Mouse (Mus musculus): ENCODE data around the gene Ctnnbip1.

The Ctnnbip1 gene

DNA sequence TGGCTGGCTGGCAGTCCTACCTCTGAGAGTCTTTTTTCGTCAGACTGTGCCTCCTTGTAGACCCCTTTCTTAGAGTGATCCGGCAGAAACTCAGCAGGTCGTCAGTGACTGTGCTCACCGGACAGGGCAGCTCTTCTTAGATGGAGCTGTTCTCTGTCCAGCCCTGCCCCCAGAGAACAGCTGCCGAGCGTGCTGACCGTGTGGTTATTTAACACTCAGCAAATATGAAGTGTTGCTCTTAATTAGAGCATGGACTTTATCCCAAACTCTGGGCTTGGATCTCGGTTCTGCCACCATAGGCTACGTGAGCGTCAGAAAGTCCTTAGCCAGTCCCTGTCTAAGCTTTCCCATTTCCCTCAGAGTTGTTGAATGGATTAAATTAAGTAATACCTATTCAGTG lies 3.2 kb downstream of the Ctnnbip1 start:
- no peak for DNase-seq (ENCODE audit: low spot score in 2 of 2)

DNA sequence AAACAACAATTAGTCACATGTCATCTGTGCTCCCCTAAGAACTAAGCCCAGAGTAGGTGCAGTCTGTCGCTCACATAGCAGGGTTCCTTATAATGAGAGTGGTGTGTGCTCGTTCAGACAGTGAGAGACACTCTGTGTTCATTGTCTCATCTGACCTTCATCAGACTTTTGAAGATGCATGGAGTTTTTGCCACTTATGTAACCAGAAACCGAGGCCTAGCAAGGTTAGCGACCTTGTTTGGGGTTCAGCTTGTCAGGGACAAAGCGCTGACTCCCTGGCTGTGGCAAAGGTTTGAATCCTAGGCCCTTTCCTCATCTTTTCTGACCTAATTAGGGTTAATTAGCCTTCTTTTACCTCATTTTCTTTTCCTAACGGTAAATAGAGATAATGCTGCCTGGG lies 5.9 kb downstream of the Ctnnbip1 start:
- DNase-seq (ENCODE audit: low spot score in 2 of 2) = no peak

DNA sequence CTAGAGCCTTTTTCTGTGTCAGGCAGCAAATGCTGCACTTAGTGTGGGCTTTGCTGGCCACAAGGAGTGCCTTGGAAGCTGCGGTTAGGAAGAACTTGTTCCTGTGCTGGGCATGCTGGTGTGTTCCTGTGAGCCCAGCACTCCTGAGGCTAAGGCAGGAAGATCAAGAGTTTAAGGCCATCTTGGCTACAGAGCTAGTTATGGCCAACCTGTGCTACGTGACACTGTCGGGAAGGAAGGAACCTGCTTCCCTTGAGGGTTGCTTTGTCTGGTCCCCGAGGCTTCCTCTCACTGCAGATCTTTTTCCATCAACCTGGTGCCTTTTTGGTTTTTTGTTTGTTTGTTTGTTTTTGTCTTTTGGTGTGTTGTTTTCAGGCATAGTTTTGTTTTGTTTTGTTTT lies 7.1 kb downstream of the Ctnnbip1 start:
- DNase-seq (ENCODE audit: low spot score in 2 of 2) = no peak

DNA sequence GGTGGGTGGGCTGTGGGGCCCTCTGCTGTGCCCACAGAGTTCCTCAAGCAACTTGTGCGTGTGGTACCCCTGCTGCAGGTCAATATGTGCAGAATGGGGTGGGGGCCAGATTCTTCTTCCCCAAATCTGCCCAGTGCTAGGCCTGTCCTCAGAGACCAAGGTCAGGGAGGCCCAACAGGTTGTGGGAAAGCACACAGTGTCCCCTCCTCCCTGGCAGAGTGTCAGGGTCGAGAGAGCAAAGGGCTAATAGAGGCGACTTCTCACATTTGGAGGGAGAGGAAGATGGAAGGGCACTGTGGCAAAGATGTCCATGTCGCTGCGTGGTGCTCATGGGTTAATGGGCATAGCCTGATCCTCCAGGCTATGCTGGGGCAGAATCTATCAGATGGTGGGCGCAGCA lies 7.8 kb downstream of the Ctnnbip1 start:
- DNase-seq (ENCODE audit: low spot score in 2 of 2) = no peak

DNA sequence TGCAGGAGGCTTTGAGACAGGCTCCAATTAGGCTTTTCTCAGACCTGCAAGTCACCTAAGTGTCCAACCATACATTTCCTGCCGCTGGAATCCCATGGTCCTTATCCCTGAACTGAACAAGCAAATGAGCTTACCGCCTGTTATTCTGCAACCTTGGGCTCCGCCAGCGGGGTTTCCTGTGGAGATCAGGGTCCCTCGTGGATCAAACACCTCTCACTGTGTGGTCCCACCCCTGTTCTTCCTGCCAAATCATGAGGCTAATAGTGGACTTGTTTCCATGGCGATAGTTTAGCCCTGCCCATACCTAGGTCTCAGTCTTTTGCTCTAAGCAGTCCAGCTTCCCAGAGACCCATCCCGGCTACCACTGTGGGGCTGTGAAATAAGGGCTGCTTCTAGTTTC lies 8.3 kb downstream of the Ctnnbip1 start:
- no peak for DNase-seq (ENCODE audit: low spot score in 2 of 2)

DNA sequence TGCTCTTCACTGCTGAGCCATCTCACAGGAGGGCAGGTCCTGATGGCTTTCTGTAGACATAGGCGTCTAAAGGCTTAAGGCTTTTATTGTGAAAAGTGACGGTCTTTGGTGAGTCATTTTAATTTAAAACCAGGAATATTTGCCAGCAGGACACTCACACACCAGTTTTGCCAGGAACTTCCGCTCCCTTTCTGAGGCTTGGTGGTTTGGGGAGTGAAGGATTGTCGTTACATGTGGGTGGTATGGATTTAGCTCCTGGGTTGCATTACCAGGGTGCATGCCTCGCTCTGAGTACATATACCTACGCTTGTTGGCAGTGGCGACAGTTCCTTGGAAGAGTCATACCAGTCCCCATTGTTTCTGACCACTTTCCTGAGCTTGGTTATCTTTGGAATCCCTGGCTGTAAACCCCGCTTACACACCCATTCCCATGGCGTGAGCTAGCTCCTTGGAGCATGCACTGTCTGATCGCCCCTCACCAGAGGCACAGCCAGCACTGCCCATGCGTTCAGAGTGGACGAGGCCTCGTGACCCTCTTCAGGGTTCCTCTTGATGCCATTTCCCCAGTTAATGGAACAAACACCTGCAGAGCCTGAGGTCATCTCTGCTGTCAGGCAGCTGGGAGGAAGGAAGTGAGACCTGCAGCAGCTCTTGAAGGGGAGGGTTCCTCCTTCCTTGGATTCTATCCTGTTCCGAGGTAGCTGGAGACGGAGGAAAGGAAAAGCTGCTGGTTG lies 9.8 kb downstream of the Ctnnbip1 start:
- DNase-seq (ENCODE audit: low spot score in 2 of 2) = no peak

DNA sequence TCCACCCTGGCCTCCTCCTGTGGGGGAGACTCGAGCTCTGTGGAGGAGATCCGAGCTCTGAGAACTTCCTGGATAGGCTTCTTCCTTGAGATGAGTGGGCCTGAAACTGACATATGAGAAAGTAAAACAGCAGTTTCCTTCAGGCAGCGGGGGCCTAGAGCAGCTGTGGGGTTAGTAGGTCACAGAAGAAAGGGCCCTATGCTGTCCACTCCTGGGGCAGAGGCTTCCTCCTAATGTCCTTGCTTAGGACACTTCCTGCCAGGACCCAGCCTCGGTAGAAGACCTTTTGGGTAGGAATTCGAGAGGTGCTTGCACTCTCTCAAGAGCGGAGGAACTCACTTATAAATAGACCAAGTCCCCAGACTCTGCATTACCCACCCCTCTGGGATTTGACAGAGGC lies 11.7 kb downstream of the Ctnnbip1 start:
- no peak for DNase-seq (ENCODE audit: low spot score in 2 of 2)

DNA sequence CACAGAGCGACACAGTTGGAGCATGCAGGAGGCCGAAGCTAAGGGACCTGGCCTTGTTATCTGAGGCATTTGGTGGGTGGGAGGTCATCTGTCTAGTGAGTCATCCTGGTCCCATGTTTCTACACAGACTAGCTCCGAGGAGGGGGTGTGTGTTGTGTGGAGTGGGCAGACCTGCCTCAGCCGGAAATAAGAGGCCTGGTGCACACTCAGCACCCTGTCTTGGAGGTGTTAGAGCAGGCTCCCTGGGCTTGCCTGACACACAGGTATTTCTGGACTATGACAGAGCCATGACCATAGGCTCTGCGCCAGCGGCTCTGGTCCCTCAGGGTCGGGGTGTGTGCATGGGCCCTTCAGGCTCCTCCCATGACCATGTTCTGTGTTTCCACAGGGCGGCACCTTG lies 21.4 kb downstream of the Ctnnbip1 start:
- DNase-seq (ENCODE audit: low spot score in 2 of 2) = no peak

DNA sequence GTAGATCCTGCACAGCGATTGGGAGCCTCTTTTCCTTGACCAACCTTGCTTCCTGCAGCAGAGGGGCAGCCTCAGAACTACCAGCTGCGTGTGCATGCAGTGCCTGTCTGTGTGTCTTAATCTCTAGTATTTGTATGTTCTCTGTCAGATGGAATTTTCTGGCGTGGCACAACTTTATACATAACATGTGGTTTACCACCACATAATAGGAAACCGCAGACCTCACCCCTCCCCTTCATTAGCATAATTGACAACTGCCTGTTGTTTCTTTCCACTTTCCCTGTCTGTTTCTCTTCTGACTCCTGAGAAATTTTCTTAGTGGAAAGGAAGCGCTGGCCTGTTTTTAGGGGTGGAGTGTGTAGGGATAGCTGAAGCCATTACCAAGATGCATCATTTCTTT lies 23.9 kb downstream of the Ctnnbip1 start:
- DNase-seq (ENCODE audit: low spot score in 2 of 2) = no peak

DNA sequence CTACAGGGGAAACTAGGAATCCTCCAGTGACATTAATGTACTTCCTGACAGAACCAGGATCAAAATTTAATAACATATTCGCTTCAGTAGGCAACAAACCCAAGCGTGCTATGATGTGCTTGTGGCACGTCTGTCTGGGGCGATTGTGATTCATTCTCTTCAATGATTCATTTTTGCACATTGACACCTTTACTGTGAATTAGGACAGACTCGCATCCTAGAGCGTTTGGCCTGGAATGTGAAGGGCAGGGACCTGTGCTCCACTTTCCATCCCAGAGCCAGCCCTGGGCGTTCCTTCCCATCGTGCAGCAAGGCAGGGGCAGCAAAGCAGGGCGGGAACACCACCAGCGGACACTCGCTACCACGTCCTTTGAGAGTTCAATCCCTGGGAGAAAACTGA lies 24.4 kb downstream of the Ctnnbip1 start:
- no peak for DNase-seq (ENCODE audit: low spot score in 2 of 2)

DNA sequence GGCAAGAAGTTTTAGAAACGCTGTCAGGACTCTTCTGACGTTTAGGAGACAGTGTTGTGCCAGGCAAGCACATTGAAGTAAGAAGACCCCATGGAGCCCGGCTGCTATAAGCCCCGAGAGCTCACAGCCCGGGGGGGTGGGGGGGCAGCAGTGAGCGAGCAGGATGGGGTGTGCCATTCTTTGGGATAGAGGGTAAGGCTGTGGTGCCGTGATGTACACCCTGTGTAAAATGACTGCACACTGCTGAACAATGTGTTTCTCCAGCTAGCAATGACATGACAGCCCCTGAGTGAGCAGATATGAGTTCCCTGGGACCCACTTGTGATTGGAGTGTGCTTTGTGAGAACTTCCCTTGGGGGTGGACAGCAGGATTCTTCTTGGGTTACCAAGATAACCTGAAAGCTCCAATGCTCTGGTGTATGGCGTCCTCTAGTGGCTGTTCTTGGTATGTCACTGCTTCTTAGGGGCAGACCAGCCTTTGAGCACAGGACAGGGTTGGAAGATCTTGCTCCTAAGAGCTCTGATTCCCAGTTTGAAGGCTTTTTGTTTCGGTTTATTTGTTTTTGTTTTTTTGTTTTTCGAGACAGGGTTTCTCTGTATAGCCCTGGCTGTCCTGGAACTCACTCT lies 25.0 kb downstream of the Ctnnbip1 start:
- DNase-seq (ENCODE audit: low spot score in 2 of 2) = peak; percentile 75 to 91

DNA sequence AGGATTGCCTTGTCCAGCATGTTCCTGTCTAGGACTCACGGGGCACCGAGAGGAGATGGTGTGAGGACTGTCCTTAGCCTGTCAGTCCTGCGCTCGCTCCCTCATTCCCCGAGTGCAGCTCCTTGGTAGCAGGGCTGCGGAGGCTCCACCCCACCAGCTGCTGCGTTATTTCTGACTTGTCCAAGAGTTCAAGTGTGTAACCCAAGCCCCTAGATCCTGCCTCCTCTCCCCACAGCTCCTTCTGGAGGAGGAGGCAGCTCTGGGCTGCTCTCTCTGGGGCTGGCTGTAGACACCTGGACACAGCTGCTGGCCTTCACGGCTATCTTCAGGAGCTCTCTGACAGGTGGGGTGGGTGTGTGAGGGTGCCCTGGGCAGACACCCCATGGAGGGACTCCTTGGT lies 26.9 kb downstream of the Ctnnbip1 start:
- DNase-seq (ENCODE audit: low spot score in 2 of 2) = no peak

DNA sequence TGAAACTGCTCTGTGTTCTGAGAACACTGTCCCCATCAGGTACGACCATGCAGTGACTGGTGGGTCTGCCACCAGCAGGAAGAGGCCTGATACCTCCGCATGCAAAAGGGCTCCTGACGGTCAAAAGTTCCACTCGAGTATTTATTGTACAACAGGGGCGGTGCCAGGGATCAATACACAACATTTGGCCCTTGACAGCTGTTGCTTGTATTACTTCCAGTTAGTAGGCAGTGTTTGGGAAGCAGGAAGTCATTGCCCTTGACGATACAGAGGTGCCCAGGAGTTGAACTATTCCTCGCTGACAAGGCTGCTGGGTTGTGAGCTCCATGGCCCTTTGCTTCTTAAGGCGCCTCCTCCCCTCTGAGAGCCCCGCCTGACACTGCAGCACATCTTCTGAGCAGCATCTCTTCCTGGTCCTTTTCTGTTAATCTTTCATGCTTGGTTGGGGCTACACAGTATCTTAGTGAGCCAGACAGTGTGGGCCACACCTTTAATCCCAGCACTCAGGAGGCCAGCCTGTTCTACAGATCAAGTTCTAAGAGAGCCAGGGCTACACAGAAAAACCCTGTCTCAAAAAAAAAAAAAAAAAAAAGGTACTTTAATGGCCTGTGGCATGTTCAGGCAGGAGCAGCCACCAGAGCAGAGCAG lies 28.9 kb downstream of the Ctnnbip1 start:
- DNase-seq (ENCODE audit: low spot score in 2 of 2) = no peak

DNA sequence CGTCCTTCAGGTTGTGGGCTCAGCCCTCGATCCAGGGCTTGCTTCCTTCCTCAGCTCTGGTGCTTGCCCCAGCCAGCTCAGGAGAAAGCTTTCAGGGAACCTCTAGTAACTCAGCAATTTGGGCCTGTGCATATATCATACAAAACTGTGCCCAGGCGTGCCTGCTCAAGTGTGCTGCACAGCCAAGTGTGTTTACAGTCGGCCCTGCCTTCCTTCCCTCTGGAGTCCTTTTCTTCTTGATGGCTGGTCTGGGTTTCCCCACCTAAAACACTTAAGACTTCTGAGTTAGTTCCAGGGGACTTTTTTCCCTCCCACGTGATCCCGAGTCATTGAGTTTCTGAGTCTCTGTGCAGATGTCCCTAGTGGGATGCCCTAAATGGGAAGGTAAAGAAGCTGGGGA lies 29.5 kb downstream of the Ctnnbip1 start:
- no peak for DNase-seq (ENCODE audit: low spot score in 2 of 2)

DNA sequence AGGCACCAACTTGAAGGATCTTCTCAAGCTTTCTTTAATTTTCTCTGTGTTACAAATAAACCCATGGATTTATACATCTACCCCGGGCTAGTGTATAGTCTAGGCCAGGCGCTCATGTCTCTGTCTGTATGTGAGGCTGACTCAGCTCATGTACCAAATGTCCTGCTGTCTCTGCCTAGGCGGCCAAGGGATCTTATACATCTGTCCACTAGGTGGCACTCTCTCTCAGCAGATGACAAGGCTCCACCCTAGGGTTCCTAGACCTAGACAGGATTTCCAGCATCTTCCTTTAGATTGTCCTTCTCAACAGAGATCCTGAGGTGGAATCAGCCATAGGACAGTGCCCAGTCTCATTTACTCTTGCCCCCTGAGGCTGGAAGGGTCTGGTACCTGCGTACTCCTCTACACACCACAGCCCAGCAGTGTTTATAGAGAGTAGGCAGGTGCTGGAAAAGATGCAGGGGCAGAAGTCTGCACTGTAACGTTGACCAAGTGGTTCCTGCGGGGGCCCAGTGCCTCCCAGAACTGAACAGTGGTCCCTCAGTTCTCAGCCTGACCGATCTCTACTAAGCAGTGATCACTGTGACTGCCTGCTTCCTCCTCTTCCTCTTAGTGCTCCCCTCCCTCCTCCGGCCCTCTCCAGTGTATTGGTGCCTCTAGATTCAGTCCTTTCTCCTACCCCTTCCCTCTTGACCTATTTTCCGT lies 31.3 kb downstream of the Ctnnbip1 start:
- peak; percentile 60 to 78 for DNase-seq (ENCODE audit: low spot score in 2 of 2)

DNA sequence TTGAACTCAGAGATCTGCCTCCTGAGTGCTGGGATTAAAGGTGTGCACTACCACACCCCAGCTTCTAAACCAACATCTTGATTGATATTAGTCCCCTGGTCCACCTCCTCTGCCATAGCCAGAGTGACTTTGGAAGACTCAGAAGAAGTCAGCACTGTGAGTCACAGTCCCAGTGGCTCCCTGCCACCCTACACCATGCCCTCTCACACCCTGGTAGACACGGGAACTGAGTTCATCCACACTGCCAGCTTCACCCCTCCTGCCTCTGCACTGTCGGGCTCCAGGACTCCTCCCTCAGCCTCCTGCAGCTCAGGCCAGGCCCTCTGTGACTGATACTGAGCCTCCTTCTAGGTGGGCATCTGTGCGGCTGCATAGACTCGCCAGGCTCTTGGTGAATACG lies 32.8 kb downstream of the Ctnnbip1 start:
- DNase-seq (ENCODE audit: low spot score in 2 of 2) = no peak

DNA sequence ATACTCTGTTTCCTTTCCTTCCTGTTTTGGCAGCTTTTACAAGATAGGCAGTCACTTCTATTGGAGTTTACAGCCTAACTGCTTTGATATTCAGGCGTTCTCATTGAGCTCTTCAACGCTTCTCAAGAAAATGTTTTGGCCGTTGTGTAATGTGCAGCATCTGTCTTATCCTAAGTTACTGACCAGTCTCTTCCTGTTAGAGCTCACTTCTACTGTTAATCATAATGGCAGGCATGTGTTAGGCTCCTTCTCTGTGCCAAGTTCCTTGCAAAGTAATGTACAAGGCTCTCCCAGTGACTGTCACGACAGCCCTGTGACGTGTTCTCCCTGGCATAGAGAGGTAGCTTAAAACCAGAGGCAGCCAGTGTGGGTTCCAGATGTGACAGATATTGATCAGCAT lies 33.7 kb downstream of the Ctnnbip1 start:
- DNase-seq (ENCODE audit: low spot score in 2 of 2) = no peak

DNA sequence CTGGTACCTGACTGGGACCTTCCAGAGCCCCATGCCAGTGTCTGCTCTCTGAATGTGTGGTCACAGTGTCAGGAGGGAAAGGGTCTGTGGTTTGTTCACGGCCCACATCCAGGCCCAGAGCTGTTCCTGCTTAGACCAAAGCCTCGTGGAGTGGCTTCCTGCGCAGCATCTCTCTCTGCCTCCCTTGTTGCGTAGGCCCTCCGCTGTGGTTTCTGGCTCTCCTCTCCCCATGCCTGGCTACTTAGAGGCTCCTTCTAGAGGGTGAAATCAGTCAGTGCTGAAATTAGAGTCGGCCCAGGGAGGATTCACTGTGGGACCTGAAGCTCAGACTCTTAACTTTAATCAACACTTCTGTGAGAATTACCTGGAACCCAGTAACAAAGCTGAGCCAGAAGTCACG lies 35.8 kb downstream of the Ctnnbip1 start:
- no peak for DNase-seq (ENCODE audit: low spot score in 2 of 2)

DNA sequence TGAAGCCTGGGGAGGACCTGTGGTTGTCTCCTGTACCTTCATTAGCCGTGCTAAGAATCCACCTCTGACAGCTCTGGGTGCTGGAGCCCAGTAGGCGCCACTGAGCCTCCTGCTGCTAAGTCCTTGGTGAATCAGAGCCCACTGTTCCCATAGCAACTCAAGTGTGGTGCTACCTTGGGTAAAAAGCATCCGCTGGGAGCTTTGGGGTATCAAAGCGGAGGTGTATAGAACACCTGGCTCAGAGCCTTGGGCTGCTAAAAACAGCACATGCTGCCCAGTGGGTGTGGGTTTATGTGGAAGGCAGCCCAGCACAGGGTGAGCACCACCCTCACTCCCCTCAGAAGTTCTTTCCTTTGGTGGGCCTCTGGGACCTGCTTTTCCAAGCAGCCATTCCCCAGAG lies 38.1 kb downstream of the Ctnnbip1 start:
- DNase-seq (ENCODE audit: low spot score in 2 of 2) = peak in 1 of 2 experiments; percentile 53

DNA sequence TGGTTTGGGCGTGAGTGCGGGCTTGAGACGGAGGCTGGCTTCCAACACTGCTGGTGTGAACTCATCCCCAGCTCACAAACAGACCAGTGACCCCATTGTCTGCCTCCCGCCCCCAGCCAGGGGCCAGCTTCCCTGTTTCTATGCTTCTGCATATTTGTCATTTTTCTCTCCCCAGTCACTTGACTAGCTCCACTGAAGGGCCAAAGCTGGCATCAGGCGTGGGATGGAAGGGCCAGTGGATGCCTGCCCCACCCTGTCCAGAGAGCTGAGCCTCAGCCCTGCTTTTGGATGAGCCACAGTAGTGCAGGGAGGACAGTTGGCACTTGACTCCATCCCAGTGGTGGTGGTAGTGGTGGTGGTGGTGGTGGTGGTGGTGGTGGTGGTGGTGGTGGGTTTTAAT lies 39.9 kb downstream of the Ctnnbip1 start:
- peak in 1 of 2 experiments; percentile 52 for DNase-seq (ENCODE audit: low spot score in 2 of 2)

DNA sequence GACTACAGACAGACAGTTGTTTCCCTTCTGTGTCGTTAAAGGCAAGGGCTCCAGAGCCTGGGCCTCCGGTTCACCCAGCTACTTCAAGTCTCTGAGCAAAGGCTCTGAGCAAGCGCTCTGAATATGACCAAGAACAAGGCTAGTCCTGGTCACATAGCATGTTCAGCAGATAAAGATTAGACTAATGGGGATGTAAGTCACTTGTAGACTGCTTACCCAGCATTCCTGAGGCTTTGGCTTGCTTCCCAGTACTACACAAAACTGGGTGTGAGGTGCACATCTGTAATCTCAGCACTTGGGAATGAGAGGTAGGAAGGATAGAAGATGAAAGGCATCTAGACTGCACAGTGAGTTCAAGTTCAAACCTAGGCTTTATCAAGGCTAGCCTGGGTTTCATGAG lies 40.4 kb downstream of the Ctnnbip1 start:
- peak in 1 of 2 experiments; percentile 46 for DNase-seq (ENCODE audit: low spot score in 2 of 2)

DNA sequence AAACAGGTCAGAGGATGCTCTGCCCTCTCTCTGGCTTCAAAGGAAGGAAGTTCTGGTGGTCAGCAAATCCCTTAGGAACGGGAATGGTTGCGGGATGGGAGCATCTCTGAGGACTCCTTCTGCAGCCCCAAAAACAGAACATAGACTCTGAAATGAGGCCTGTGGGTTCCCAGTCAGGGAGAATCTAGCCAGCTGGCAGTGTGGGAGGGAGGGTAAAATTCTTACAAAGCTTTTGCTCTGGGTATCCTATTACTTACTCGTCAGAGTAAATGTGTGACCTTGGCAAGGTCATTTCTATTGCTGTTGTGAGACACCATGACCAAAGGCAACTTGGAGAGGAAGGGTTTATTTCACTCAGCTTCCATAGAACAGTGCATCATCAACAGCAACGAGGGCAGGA lies 43.4 kb downstream of the Ctnnbip1 start:
- DNase-seq (ENCODE audit: low spot score in 2 of 2) = no peak

Data from spleen, postnatal 4 days (tissue).